Mouse (Mus musculus) olfactory bulb, adult 2 months (tissue): ENCODE measurements at regions not wholly inside any gene's neighbourhood (a gene's known extent, or its start where the extent isn't known, plus 50 kb on each side); places are given as distances from the start of the nearest gene placed in this dataset.

ENCODE experiments used
- H3K27ac ChIP-seq: fragments of 200-500 bp; 2 replicates; pipeline ENCODE4 v1.5.1; 2012; ENCODE audit warnings: low read depth, low read length; ENCODE audit not compliant: insufficient read depth
- H3K4me1 ChIP-seq: fragments of 200-500 bp; 2 replicates; pipeline ENCODE4 v1.6.1; 2012; ENCODE audit warnings: low read length; ENCODE audit not compliant: control insufficient read depth, insufficient read depth
- H3K4me3 ChIP-seq: fragments of 200-500 bp; 2 replicates; pipeline ENCODE4 v1.5.1; 2012; ENCODE audit warnings: mild to moderate bottlenecking, low read depth, low read length, moderate library complexity; ENCODE audit not compliant: insufficient read depth
- CTCF ChIP-seq: fragments of 200-500 bp; IDR thresholded peaks from 2 replicates; pipeline ENCODE4 v1.5.1; 2012; ENCODE audit warnings: low read depth, mild to moderate bottlenecking, low read length, moderate library complexity; ENCODE audit not compliant: insufficient read depth
- POLR2A ChIP-seq: fragments of 200-500 bp; IDR thresholded peaks from 2 replicates; pipeline ENCODE4 v1.6.1; 2012; ENCODE audit warnings: mild to moderate bottlenecking, low read depth, low read length, moderate library complexity; ENCODE audit not compliant: insufficient read depth
- WGBS: fragments of 180-500 bp; shearing (Covaris S2); methylation state at CpG from one replicate; pipeline ENCODE4 v1.1.7; 2018; 5-methylcytosine and 5-hydroxymethylcytosine counted together

GRCm38 (mm10) chr5:38945903-38946686 lies 69.5 kb upstream of the Clnk start:
- H3K4me1 ChIP-seq = 0 out of 2 replicates have a peak, but pooled peaks cover 2% of the 10 kb centered on the region
- no peak overlapping the region for H3K4me3 ChIP-seq
- H3K27ac ChIP-seq = peak overlapping the region; percentile 51
- TF ChIP-seq POLR2A (no peak), CTCF (no peak)
- WGBS = 40% methylated on average over 5 of the region's 5 CpGs

DNA sequence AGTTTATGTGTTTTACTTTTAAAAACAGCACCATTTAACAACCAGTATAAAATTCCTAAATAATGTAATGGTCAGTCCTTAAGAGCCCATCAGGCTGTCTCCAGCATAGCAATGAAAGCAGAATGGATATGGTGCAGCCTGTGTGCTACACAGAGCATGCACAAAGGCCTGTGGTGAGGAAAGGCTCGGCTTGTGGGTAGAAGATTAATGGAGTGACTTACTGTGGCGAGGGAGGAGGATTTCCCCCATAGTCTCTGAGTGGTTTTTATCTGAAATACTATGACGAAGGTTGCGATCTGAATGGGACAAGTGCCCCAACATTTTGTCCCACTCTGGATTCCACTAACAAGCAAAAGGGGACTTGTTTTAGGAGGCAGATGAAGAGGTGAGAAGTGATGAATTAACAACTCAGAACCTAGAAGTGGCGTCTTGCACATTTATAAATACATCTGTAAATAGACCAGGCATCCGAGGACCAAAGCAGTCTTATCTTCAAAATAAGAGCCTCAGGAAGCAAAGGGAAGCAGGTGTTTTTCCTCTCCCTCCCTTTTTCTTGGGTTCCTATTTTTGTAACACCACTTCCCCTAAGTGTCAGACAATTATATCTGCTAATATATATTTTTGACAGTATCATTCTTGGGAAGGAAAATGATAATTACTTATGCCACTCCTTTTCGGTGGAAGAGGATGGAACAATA lies 55.9 kb upstream of the Clnk start:
- Histone ChIP-seq H3K4me3 (no peak overlapping the region), H3K4me1 (no peaks in the 10 kb centered on the region), H3K27ac (no peak overlapping the region)
- WGBS = 63% methylated on average over 7 of the region's 7 CpGs
- TF ChIP-seq CTCF = no peak
- no peak for TF ChIP-seq POLR2A

GRCm38 (mm10) chr5:38927051-38927450 lies 50.4 kb upstream of the Clnk start:
- Histone ChIP-seq H3K4me1 (no peaks in the 10 kb centered on the region), H3K4me3 (no peak overlapping the region), H3K27ac (no peak overlapping the region)
- 93% methylated on average over 3 of the region's 3 CpGs for WGBS
- no peak for TF ChIP-seq POLR2A
- no peak for TF ChIP-seq CTCF
